Mouse (Mus musculus): ENCODE measurements around the gene Tas2r135. TPM values are rescaled to one million over a fixed set of nuclear protein-coding genes. Genes with fewer than 3 reads are reported as not detected.

The Tas2r135 gene
- polyA plus RNA-seq, 1 experiment from 2014 or later: not detected

DNA sequence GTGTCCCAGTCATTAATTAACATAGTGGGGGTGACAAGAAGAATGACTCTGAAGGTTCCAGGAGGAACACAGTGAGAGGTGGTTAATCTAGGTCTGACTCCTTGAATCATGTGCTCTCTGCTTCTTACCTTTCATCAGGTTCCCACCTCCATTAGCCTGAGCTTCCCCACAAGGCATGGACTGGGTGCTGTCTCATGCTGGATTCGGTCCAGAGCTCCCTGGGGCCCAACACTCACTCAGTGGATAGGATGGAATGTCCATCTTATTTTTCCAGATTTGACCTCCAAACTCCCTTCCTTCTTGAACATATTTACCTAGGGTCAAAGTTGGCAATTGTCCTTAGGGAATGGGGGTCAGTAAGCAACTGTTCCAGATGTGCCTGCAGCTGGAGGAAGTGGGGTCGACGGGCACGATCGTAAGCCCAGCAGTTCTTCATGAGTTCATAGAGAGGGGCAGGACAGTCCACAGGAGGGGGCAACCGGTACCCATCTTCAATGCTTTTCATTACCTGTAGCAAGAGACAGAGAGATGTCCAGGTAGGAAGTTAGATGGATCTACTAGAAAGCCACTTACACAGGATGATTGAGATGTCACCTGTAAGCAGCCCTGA, 44.9 kb upstream of the Tas2r135 start:
- H3K36me3 ChIP-seq (ENCODE audit: control insufficient read depth, insufficient read depth): peaks cover 90% of the 10 kb centered on the region
- H3K4me1 ChIP-seq (replicated peaks; ENCODE audit: control insufficient read depth, insufficient read depth, low read length): no peaks in the 10 kb centered on the region; the same call in 1 of the 2 replicates
- WGBS: 87% methylated on average over 6 of the region's 6 CpGs
- H3K27me3 ChIP-seq (replicated peaks; ENCODE audit: control insufficient read depth, insufficient read depth, low read length): no peaks in the 10 kb centered on the region
- no peak for TF ChIP-seq CTCF (IDR thresholded peaks at IDR 0.05; ENCODE audit: low read depth)
- H3K4me3 ChIP-seq (ENCODE audit: low read depth, low read length): no peak overlapping the region
- H3K9me3 ChIP-seq (ENCODE audit: control insufficient read depth): no peaks in the 10 kb centered on the region
- no peak overlapping the region for H3K9ac ChIP-seq (ENCODE audit: low read depth, low read length)
- H3K27ac ChIP-seq (ENCODE audit: low read depth, low read length): no peak overlapping the region
- ATAC-seq: no peak
- no peak overlapping the region for H3K4me2 ChIP-seq (replicated peaks; ENCODE audit: low read depth)

GRCm38 (mm10) chr6:42361041-42361895, 44.0 kb upstream of the Tas2r135 start:
- TF ChIP-seq CTCF (IDR thresholded peaks at IDR 0.05; ENCODE audit: low read depth): no peak
- Histone ChIP-seq H3K27ac (ENCODE audit: low read depth, low read length) (no peak overlapping the region), H3K27me3 (replicated peaks; ENCODE audit: control insufficient read depth, insufficient read depth, low read length) (no peaks in the 10 kb centered on the region), H3K4me2 (replicated peaks; ENCODE audit: low read depth) (no peak overlapping the region), H3K36me3 (ENCODE audit: control insufficient read depth, insufficient read depth) (peaks cover 81% of the 10 kb centered on the region), H3K4me3 (ENCODE audit: low read depth, low read length) (no peak overlapping the region), H3K4me1 (replicated peaks; ENCODE audit: control insufficient read depth, insufficient read depth, low read length) (no peaks in the 10 kb centered on the region; the same call in 1 of the 2 replicates), H3K9ac (ENCODE audit: low read depth, low read length) (no peak overlapping the region), H3K9me3 (ENCODE audit: control insufficient read depth) (no peaks in the 10 kb centered on the region)
- WGBS: 87% methylated on average over 13 of the region's 13 CpGs
- no peak for ATAC-seq

DNA sequence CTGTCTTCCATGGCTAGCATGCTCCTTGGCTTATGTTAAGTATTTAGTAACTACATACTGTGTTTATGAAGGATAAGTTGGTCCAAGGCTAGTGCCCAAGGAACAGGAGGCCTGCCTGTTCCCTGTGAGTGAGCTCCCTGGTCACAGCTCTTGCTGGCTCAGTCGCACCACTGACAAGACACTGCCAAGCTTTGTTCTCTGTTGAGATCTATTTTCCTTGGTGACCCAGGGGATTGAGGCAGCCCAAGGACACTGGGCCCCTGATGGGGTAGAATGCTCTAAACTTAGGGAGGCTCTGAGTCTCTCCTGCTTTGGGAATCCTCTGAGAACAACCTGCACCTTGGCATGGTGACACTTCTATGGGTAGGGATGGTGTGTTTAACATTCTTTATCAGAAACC, 43.2 kb upstream of the Tas2r135 start:
- WGBS: 90% methylated on average over 1 of the region's 1 CpGs
- TF ChIP-seq CTCF (IDR thresholded peaks at IDR 0.05; ENCODE audit: low read depth): no peak
- no peak overlapping the region for H3K27ac ChIP-seq (ENCODE audit: low read depth, low read length)
- H3K9me3 ChIP-seq (ENCODE audit: control insufficient read depth): no peaks in the 10 kb centered on the region
- no peak overlapping the region for H3K4me3 ChIP-seq (ENCODE audit: low read depth, low read length)
- no peaks in the 10 kb centered on the region for H3K27me3 ChIP-seq (replicated peaks; ENCODE audit: control insufficient read depth, insufficient read depth, low read length)
- H3K9ac ChIP-seq (ENCODE audit: low read depth, low read length): no peak overlapping the region
- peaks cover 73% of the 10 kb centered on the region for H3K36me3 ChIP-seq (ENCODE audit: control insufficient read depth, insufficient read depth)
- no peaks in the 10 kb centered on the region; the same call in 1 of the 2 replicates for H3K4me1 ChIP-seq (replicated peaks; ENCODE audit: control insufficient read depth, insufficient read depth, low read length)
- no peak for ATAC-seq
- H3K4me2 ChIP-seq (replicated peaks; ENCODE audit: low read depth): no peak overlapping the region

GRCm38 (mm10) chr6:42362497-42362896, 42.7 kb upstream of the Tas2r135 start:
- H3K9ac ChIP-seq (ENCODE audit: low read depth, low read length): no peak overlapping the region
- H3K36me3 ChIP-seq (ENCODE audit: control insufficient read depth, insufficient read depth): peaks cover 69% of the 10 kb centered on the region
- no peak overlapping the region for H3K4me3 ChIP-seq (ENCODE audit: low read depth, low read length)
- WGBS: 76% methylated on average over 1 of the region's 1 CpGs
- H3K9me3 ChIP-seq (ENCODE audit: control insufficient read depth): no peaks in the 10 kb centered on the region
- no peak overlapping the region for H3K4me2 ChIP-seq (replicated peaks; ENCODE audit: low read depth)
- no peak for TF ChIP-seq CTCF (IDR thresholded peaks at IDR 0.05; ENCODE audit: low read depth)
- no peaks in the 10 kb centered on the region for H3K27me3 ChIP-seq (replicated peaks; ENCODE audit: control insufficient read depth, insufficient read depth, low read length)
- no peak for ATAC-seq
- H3K27ac ChIP-seq (ENCODE audit: low read depth, low read length): no peak overlapping the region
- no peaks in the 10 kb centered on the region for H3K4me1 ChIP-seq (replicated peaks; ENCODE audit: control insufficient read depth, insufficient read depth, low read length)

DNA sequence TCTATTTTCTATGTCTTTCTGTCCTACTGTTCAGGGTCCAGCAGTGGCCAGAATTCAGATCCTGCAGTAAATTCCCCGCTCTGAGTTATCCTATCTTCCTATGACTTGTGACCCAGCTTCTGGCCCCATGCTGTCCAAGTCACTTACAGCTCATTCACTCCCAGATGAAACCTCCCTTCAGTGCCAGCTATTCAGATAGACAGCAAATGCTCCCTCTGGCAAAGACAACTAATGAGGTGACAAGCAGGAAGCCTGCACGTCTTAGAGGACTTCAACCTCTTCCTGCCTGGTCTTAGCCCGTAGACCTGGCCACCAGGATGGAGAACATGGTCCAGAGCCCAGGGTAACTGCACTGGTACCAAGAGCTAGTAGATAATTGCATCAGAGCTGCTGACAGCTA, 42.3 kb upstream of the Tas2r135 start:
- no peak overlapping the region for H3K4me2 ChIP-seq (replicated peaks; ENCODE audit: low read depth)
- no peak overlapping the region for H3K9ac ChIP-seq (ENCODE audit: low read depth, low read length)
- H3K4me3 ChIP-seq (ENCODE audit: low read depth, low read length): no peak overlapping the region
- no peaks in the 10 kb centered on the region for H3K4me1 ChIP-seq (replicated peaks; ENCODE audit: control insufficient read depth, insufficient read depth, low read length)
- H3K27ac ChIP-seq (ENCODE audit: low read depth, low read length): no peak overlapping the region
- no peaks in the 10 kb centered on the region for H3K27me3 ChIP-seq (replicated peaks; ENCODE audit: control insufficient read depth, insufficient read depth, low read length)
- peaks cover 64% of the 10 kb centered on the region for H3K36me3 ChIP-seq (ENCODE audit: control insufficient read depth, insufficient read depth)
- WGBS: 64% methylated on average over 3 of the region's 3 CpGs
- no peak for ATAC-seq
- no peaks in the 10 kb centered on the region for H3K9me3 ChIP-seq (ENCODE audit: control insufficient read depth)
- TF ChIP-seq CTCF (IDR thresholded peaks at IDR 0.05; ENCODE audit: low read depth): no peak

GRCm38 (mm10) chr6:42364066-42364465, 41.2 kb upstream of the Tas2r135 start:
- no peak for TF ChIP-seq CTCF (IDR thresholded peaks at IDR 0.05; ENCODE audit: low read depth)
- H3K27ac ChIP-seq (ENCODE audit: low read depth, low read length): no peak overlapping the region
- no peaks in the 10 kb centered on the region for H3K4me1 ChIP-seq (replicated peaks; ENCODE audit: control insufficient read depth, insufficient read depth, low read length)
- H3K36me3 ChIP-seq (ENCODE audit: control insufficient read depth, insufficient read depth): peaks cover 53% of the 10 kb centered on the region
- no peak overlapping the region for H3K4me2 ChIP-seq (replicated peaks; ENCODE audit: low read depth)
- 90% methylated on average over 4 of the region's 4 CpGs for WGBS
- H3K27me3 ChIP-seq (replicated peaks; ENCODE audit: control insufficient read depth, insufficient read depth, low read length): no peaks in the 10 kb centered on the region
- no peaks in the 10 kb centered on the region for H3K9me3 ChIP-seq (ENCODE audit: control insufficient read depth)
- no peak overlapping the region for H3K9ac ChIP-seq (ENCODE audit: low read depth, low read length)
- ATAC-seq: no peak
- H3K4me3 ChIP-seq (ENCODE audit: low read depth, low read length): no peak overlapping the region
